Mouse (Mus musculus) small intestine, adult 2 months (tissue): Measurements from ENCODE around the gene Cspg4.

Experiments used
- CTCF ChIP-seq: fragments of 200-500 bp; IDR thresholded peaks from 2 replicates; pipeline ENCODE4 v1.5.1; 2012; ENCODE audit warnings: low read depth, mild to moderate bottlenecking, control low read depth, inconsistent platforms, low read length, moderate library complexity, mixed read lengths; ENCODE audit not compliant: insufficient replicate concordance, insufficient read length; ENCODE audit errors: extremely low read depth
- POLR2A ChIP-seq: fragments of 200-500 bp; IDR thresholded peaks from 2 replicates; pipeline ENCODE4 v1.6.1; 2012; ENCODE audit warnings: low read depth, mild to moderate bottlenecking, control low read depth, inconsistent platforms, low read length, moderate library complexity

DNA sequence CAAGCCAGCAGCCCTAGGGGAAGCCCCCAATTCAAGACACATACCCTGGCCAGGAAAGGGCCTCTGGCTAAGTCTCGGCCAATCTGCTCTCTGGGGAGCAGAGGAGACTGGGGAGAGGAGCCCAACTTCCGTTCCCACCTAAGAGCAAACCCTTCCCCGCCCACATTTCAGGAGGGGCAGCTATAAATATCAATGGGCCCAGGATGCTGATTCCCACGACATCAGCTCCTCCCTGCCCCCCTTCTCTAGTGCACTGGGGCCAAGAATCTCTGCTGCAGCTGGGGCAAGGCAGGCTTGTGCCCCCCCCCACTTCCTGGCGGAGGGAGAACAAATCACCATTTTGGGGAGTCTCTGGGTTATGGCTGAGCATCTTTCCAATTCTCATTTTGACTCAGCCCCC is 6.4 kb downstream of the Cspg4 start:
- TF ChIP-seq CTCF (no peak), POLR2A (no peak)
